Mouse (Mus musculus) cortical plate, adult 2 months (tissue): ENCODE results near the gene Rere.

Experiments
- CTCF ChIP-seq: fragments of 200-500 bp; IDR thresholded peaks from 2 replicates; pipeline ENCODE4 v1.5.1; 2011; ENCODE audit warnings: mild to moderate bottlenecking, control low read depth, low read length; ENCODE audit not compliant: insufficient read depth; ENCODE audit errors: extremely low read depth
- POLR2A ChIP-seq: fragments of 200-500 bp; IDR thresholded peaks from 2 replicates; pipeline ENCODE4 v1.6.1; 2011; ENCODE audit warnings: mild to moderate bottlenecking, low read length, control low read depth; ENCODE audit not compliant: insufficient read depth; ENCODE audit errors: extremely low read depth

DNA sequence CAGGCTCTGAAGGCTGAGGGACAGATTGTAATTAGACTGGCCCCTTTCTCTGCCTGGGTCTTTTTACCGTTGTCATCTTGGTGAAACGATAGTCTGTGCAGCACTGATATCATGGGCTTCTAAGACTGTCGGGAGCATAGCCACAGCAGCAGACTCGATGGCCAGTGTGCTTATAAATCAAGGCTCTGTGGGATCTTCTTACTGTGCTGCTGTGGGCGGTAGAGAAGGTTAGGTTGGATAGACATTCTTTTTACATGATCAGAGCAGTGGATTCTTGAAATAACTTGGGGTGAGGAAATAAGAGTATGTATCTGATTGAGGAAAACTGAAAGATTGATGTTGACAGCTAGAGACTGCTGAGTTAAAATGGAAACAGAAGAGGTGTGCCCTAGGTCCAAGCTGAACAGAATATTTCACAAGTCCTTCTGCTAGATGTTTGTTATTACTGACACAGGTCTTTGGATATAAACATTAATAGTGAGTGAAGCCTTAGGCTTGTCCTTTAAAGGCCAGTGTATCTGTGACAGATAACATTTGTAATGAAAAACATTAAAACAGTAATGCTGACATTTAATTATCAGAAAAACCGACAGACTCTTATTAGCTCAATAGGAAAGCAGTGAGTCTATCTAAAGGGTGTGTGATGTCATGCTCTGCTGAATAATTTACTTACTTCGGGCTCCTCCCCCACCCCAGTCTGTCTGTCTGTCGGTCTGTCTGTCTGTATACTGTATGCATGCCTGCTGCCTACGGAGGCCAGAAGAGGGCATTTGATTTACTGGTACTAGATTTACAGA lies 93.4 kb downstream of the Rere start:
- no peak for TF ChIP-seq CTCF
- no peak for TF ChIP-seq POLR2A
